Mouse (Mus musculus) megakaryocyte-erythroid progenitor cell, adult 5-6 weeks (primary cell): Measurements from ENCODE around the gene Stxbp4. TPM values are rescaled to one million over a fixed set of nuclear protein-coding genes. Genes with fewer than 3 reads are reported as not detected.

ENCODE experiments used
- ATAC-seq: replicated peaks from 2 replicates; pipeline ENCODE4 v1.8.0; 2016; ENCODE audit warnings: mild to moderate bottlenecking, inconsistent platforms; ENCODE audit not compliant: severe bottlenecking, poor library complexity, low FRiP score, low TSS enrichment
- total RNA-seq, 2 experiments: library from RNA; stranded (forward) in 1 of 2; stranded (reverse) in 1 of 2; fragments of 200-1000, 215-1000 nt in 1 of 2; fragments of >200 nt in 1 of 2; fragmentation: Nextera tagmentation in 1 of 2; gene quantifications; 2 replicates each; pipeline ENCODE4 v1.2.3; 2014 to 2017

Gene Stxbp4
- total RNA-seq, 2 experiments from 2014 or later = 4.1 to 20.4 TPM

- no peak for ATAC-seq
Measured at GRCm38 (mm10) chr11:90657527-90657926, 19.6 kb upstream of the Stxbp4 start.

GRCm38 (mm10) chr11:90652603-90653002 lies 14.7 kb upstream of the Stxbp4 start:
- no peak for ATAC-seq

DNA sequence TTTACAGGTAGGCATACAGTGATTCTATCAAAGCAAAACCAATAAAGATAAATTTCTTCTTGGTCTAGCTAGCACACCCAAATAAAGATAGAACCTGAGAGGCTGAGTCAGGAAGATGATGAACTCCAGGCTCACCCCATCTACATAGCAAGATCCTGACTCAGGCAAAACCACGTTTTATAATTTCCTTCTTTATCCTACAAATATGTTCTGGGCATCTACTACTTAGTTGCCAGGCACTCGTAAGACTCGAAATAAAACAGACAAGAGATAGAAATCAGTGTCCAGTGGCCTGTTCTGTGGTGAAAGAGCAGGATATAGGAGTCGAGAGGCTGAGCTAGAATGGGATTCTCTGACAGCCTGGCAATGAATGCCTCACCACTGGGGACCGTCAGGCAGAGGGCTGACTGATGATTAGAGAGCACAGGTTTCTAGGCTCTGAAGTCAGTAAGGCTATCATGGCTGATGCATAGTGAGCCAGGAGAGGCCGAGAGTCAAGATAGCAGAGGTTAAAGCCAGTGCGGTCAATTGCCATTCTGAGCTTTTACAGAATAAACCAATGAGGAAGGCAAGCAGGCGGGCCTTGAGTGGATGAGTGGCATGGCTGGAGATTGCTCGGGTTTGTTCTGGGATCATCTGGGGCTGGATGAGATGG lies 12.5 kb upstream of the Stxbp4 start:
- ATAC-seq = peak; percentile 18

DNA sequence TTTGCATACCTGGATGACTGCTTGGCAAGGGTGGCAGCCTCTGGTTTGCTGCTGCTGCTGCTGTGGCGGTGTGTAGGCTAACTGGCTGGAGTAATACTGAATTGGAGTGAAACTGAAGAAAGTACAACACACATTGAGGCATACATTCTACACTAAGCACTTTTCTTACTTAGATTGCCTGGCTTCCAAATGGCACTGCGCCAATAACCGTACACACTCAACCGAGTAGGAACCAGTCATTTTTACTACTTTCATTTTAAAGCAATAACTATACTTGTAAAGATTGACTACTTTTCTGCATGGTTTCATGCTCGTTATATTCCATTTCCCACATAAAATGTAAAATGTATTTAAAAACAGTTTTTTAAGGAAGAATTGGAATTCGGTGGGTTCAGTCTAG lies 11.9 kb upstream of the Stxbp4 start:
- ATAC-seq = no peak

GRCm38 (mm10) chr11:90638312-90638830 lies 487 bp upstream of the Stxbp4 start:
- ATAC-seq = peak; percentile 54

- no peak for ATAC-seq
Measured at GRCm38 (mm10) chr11:90634661-90635060, 3.2 kb downstream of the Stxbp4 start.

DNA sequence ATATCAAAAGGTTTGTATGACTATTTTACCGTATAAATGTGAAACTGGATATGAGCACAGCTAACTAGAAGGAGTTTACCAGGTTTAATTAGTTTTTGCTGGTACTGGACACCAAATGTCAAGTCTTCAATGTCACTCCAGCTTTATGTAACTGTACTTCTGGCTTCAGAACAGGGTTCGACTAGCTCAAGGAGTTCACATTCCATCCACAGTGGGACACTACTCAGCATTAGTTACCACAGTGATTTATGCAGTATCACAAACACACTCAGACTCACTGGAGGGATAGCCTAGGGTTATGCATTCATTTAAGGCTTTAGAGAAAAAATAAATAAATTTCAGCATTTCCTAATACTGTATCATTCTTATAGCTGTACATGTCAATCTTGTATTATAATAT lies 5.4 kb downstream of the Stxbp4 start:
- ATAC-seq = no peak

GRCm38 (mm10) chr11:90627751-90628150 lies 10.1 kb downstream of the Stxbp4 start:
- no peak for ATAC-seq

DNA sequence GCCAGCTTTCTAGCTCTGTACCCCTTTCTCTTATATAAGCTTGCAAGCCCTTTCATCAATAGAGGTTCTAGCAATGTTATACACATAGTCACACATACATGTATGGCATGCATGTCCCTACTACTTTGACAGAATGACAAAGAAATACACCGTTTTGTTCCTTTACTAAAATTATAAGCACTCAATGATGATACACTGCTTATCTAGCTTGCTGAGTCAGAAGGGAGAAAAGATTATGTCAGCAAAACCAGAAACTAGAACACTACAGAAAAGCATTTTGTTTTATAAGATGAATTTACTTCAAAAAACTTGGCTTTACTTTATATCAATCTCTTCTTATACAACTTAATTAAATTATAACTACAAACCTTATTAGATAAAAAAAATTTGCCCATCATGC lies 12.7 kb downstream of the Stxbp4 start:
- no peak for ATAC-seq

DNA sequence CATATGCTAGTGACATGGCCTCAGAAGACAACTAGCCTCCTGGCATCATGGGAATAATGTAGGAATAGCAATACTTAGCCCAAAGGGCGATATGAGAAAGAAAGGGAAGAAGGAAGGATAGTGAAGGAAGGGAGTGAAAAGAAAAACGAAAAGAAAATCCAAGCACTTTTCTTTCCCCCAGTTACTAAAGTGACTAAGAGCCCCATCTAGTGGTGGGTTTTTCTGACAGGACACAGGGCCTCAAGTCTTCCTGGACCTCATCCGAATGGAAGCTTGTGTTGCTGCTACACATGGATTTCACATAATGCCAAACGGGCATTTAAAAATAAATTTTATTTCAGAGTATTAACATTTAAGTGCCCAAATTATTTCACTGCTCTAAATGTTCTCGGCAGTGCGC lies 14.4 kb downstream of the Stxbp4 start:
- ATAC-seq = peak; percentile 80

GRCm38 (mm10) chr11:90622500-90622899 lies 15.4 kb downstream of the Stxbp4 start:
- no peak for ATAC-seq

GRCm38 (mm10) chr11:90622044-90622443 lies 15.8 kb downstream of the Stxbp4 start:
- ATAC-seq = no peak

GRCm38 (mm10) chr11:90616431-90616830 lies 21.5 kb downstream of the Stxbp4 start:
- 0 out of 2 replicates have a peak, but pooled peaks have one; percentile 49 for ATAC-seq

DNA sequence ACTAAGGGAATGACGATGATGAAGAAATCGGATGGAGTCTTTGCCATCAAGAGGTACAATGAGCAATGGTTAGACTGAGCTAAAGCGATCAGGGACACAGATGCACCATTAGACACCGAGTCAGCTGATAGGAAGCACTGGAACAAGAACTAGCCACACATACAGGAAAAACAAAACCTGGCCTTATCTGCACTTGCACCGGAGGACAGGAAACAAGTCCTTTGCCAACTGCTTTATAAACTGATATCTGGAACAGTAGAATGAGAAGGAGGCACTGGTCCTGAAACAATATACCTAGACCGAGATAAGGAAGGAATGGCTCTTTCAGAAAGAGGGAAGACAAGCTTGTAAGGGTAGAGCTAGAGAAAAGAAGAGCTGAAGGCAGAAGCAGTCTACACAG lies 23.1 kb downstream of the Stxbp4 start:
- ATAC-seq = peak; percentile 81

DNA sequence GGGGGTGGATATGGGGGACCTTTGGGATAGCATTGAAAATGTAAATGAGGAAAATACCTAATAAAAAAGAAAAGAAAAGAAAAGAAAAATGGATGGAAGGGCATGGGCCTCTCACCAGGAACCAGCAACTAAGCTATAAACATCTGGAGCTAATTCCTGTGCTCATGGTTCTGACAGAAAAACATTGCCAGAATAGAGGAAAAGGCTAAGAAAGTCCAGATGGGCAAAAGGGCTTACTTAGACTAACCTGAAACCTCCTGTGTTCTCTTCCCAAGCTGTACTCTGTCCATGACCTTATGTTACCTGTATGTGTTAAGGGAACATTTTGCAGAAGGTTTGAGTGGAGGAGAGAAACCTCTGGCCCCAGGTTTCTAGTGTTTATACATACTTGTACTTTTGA lies 25.8 kb downstream of the Stxbp4 start:
- no peak for ATAC-seq

GRCm38 (mm10) chr11:90603066-90603465 lies 34.8 kb downstream of the Stxbp4 start:
- ATAC-seq = no peak

GRCm38 (mm10) chr11:90595826-90596225 lies 42.1 kb downstream of the Stxbp4 start:
- ATAC-seq = no peak

DNA sequence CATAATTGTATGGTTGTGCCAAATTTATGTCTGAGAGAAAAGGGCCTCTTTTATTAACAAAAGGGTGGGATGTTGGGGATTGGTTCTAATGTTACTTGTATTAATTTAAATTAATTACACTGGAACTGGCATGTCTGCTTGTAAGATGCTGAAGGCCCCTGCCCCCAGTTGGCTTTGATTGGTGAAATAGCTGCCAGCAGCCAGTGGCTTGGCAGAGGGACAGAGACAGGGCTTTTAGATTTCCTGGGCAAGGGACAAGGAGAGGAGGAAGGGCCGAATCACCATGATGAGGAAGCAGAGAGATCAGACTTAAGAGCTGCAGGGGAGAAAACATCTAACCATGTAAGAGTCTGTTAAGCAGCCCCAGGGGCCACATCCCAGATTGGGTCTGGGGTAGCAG lies 46.9 kb downstream of the Stxbp4 start:
- no peak for ATAC-seq

- 0 out of 2 replicates have a peak, but pooled peaks have one; percentile 37 for ATAC-seq
Measured at GRCm38 (mm10) chr11:90586203-90586602, 51.7 kb downstream of the Stxbp4 start.

GRCm38 (mm10) chr11:90585754-90586153 lies 52.1 kb downstream of the Stxbp4 start:
- no peak for ATAC-seq

DNA sequence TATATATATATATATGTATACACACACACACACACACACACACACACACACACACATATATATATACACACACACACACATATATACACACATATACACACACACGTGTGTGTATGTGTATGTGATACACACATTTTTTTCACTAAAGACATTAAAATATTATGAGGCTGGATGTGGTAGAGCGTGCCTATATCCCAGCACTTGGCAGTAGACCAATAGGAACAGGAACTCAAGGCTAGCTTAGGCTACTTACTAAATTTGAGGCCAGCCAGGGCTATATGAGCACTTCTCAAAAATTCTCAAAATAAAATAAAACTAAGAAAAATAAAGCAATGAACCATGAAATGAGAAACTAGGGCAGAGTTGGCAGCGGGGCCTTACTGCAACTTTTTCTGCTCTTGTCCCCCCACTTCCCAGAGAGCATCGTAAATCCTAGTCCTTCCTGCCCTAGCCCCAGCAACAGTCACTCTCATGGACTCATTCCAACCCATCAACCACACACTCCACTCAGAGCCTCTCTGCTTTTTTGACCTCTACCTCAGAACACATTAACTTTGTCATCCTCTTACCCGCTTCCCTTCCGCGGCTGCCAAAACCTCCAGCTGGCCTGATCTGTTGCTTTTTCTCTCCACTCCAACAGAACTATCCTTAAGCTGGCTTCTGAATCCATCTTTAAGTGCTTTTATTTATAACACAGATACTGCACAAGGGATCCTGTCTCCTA lies 60.7 kb downstream of the Stxbp4 start:
- no peak for ATAC-seq
